Mouse (Mus musculus) limb, embryonic 10.5 days (tissue): Measurements from ENCODE around the gene Endov. TPM values are rescaled to one million over a fixed set of nuclear protein-coding genes. Genes with fewer than 3 reads are reported as not detected.

Source experiments
- DNase-seq: peaks from one replicate; pipeline ENCODE4 v3.0.0-alpha.2; 2017; ENCODE audit warnings: low spot score
- H3K27ac ChIP-seq: fragments of 300-500 bp; sonication (generic); 2 replicates; pipeline ENCODE4 v1.5.1; 2016; ENCODE audit warnings: mild to moderate bottlenecking
- H3K27me3 ChIP-seq: fragments of 300-500 bp; sonication (generic); 2 replicates; pipeline ENCODE4 v1.6.1; 2016; ENCODE audit warnings: low read depth, mild to moderate bottlenecking; ENCODE audit not compliant: poor library complexity, severe bottlenecking
- H3K36me3 ChIP-seq: fragments of 300-500 bp; sonication (generic); 2 replicates; pipeline ENCODE4 v1.6.1; 2016; ENCODE audit warnings: mild to moderate bottlenecking, moderate library complexity
- H3K4me1 ChIP-seq: fragments of 300-500 bp; sonication (generic); 2 replicates; pipeline ENCODE4 v1.6.1; 2016
- H3K4me3 ChIP-seq: fragments of 300-500 bp; sonication (generic); 2 replicates; pipeline ENCODE4 v1.5.1; 2016; ENCODE audit warnings: mild to moderate bottlenecking, moderate library complexity
- H3K9me3 ChIP-seq: fragments of 300-500 bp; sonication (generic); replicated peaks from 2 replicates; pipeline ENCODE4 v1.6.1; 2016; ENCODE audit warnings: mild to moderate bottlenecking
- WGBS: fragments of 180-500 bp; shearing (Covaris S2); methylation state at CpG from one replicate; pipeline ENCODE4 v1.1.7; 2016; 5-methylcytosine and 5-hydroxymethylcytosine counted together
- polyA plus RNA-seq: library from polyadenylated mRNA; unstranded; fragments of >200 nt; fragmentation: Nextera tagmentation; extraction: Ambion mirVana; gene quantifications from 2 replicates; pipeline ENCODE4 v1.2.1, GENCODE M21; 2016

Endov gene
- polyA plus RNA-seq, 1 experiment from 2014 or later, result 27.2 TPM

GRCm38 (mm10) chr11:119543816-119544517, 52.8 kb downstream of the Endov start:
- H3K9me3 ChIP-seq, result no peaks in the 10 kb centered on the region
- no peaks in the 10 kb centered on the region for H3K36me3 ChIP-seq
- no peak overlapping the region for H3K27ac ChIP-seq
- no peak overlapping the region for H3K4me3 ChIP-seq
- H3K4me1 ChIP-seq, result peaks cover 35% of the 10 kb centered on the region
- no peak for DNase-seq
- H3K27me3 ChIP-seq, result peaks cover 98% of the 10 kb centered on the region
- 60% methylated on average over 16 of the region's 16 CpGs for WGBS

- Histone ChIP-seq H3K4me1 (peaks cover 42% of the 10 kb centered on the region), H3K27me3 (peaks cover 100% of the 10 kb centered on the region), H3K9me3 (no peaks in the 10 kb centered on the region), H3K36me3 (no peaks in the 10 kb centered on the region), H3K4me3 (no peak overlapping the region), H3K27ac (no peak overlapping the region)
- DNase-seq, result no peak
- WGBS, result 85% methylated on average over 15 of the region's 15 CpGs
Measured at GRCm38 (mm10) chr11:119544518-119545105, 53.5 kb downstream of the Endov start.

DNA sequence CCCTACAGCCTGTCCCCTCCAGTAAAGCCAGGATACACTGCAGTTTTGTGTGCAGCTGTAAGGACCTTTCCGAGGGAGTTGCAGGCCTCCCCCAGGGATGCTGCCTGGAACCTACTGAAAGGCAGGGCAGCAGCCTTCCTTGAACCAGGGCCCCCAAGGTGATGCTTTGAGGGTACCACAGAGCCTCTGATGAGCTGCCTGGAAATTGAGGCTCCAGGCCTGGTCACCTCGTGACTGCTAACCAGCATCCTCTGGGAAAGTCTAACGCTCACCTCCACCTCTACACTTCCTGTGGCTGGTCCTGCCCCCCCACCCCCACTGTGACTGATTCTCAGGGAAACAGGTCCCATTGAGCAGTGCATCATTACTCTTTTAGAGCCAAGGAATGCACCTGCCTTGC, 54.1 kb downstream of the Endov start:
- 51% methylated on average over 3 of the region's 3 CpGs for WGBS
- Histone ChIP-seq H3K27me3 (peaks cover 100% of the 10 kb centered on the region), H3K36me3 (no peaks in the 10 kb centered on the region), H3K4me1 (peaks cover 44% of the 10 kb centered on the region), H3K9me3 (no peaks in the 10 kb centered on the region), H3K27ac (no peak overlapping the region), H3K4me3 (no peak overlapping the region)
- DNase-seq, result no peak

GRCm38 (mm10) chr11:119545741-119546495, 54.8 kb downstream of the Endov start:
- peaks cover 44% of the 10 kb centered on the region for H3K4me1 ChIP-seq
- H3K27me3 ChIP-seq, result peaks cover 100% of the 10 kb centered on the region
- peak overlapping the region; percentile 61; the same call in 1 of the 2 replicates for H3K4me3 ChIP-seq
- H3K36me3 ChIP-seq, result no peaks in the 10 kb centered on the region
- no peaks in the 10 kb centered on the region for H3K9me3 ChIP-seq
- no peak for DNase-seq
- whole genome bisulfite sequencing, result 10% methylated on average over 10 of the region's 10 CpGs
- H3K27ac ChIP-seq, result 0 out of 2 replicates have a peak overlapping the region, but pooled peaks have one; percentile 14

DNA sequence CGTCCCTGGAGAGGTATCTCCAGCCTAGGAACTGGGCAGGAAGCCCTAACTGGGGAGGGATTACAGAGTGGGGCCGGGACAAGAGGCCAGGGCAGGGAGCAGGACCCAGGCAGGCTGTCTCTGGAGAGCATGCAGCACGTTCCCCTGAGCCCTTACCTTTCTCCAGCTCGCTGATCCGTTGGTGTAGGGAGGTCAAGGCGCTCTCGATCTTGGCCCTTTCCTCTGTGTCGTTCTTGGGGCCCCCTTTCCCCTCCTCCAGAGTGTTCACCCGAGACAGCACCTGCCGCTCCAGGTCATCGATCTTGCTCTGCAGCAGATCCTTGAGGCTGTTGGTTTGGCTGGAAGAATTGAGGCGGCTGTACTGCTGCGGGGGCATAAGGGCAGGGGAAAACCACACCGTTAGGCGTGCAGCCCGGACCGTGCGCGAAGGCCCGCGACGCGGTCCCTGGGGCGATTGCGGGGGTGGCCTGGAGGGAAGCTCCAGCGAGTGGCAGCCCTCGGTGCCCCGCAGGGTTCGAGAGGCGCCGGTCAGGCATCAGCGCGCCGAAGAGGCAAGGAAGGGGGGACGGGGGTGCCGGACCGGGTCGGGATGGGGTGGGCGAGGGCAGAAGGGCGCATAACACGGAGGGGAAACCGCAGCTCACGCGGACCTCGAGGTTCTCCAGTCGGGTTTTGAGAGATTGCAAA, 55.5 kb downstream of the Endov start:
- Histone ChIP-seq H3K9me3 (no peaks in the 10 kb centered on the region), H3K4me3 (peak overlapping the region; percentile 61), H3K27ac (0 out of 2 replicates have a peak overlapping the region, but pooled peaks have one; percentile 65), H3K36me3 (no peaks in the 10 kb centered on the region), H3K27me3 (peaks cover 100% of the 10 kb centered on the region), H3K4me1 (peaks cover 44% of the 10 kb centered on the region)
- peak; percentile 50 for DNase-seq
- WGBS, result 1% methylated on average over 46 of the region's 46 CpGs

DNA sequence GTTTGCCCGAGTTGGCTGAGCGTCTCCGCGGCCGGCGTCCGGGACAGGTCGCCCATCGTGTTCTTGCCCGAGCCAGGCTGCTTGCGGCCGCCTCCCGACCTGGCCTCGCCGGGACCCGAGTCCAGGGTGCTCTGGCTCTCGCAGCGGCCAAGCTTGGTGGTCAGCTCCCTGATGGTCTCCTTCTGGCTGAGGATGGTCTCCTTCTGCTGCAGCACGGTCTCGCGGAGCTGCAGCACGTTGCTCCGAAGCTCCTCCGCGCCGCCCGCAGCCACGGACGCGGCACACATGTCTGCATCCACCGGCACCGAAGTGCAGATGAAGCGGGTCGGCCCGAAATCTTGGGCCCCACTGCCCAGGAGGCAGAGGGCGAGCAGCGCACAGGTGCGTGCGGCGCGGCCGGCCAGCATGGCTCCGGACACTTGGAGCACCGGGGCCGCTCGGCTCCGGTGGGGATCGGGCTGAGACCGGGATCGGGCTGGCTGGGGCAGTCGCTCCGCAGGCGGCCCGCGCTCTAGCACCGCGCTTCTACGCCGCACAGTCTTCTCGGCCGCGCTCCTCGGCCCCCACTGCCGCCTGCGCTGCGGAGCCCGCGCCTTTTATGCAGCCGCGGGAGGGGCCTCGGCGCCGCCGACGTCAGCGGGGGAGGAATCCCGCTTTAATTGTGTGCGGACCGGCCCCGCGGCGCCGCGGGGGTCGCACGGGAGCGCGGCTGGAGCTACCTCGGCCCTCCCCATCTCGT, 56.2 kb downstream of the Endov start, which contains the start of gene Nptx1:
TSS of gene Nptx1 (minus strand) at position 571 of the 739 bp plus-strand sequence.
- Histone ChIP-seq H3K4me1 (peaks cover 44% of the 10 kb centered on the region), H3K4me3 (peak within 1 kb of the TSS; percentile 61), H3K36me3 (no peaks in the 10 kb centered on the region), H3K27ac (peak within 1 kb of the TSS; percentile 65; the same call in 1 of the 2 replicates), H3K27me3 (peaks cover 100% of the 10 kb centered on the region), H3K9me3 (no peaks in the 10 kb centered on the region)
- WGBS, result 0% methylated on average over 90 of the region's 90 CpGs
- DNase-seq, result peak; percentile 75

- DNase-seq, result peak; percentile 72
Measured at GRCm38 (mm10) chr11:119547951-119548591, 56.9 kb downstream of the Endov start.

GRCm38 (mm10) chr11:119548741-119549370, 57.7 kb downstream of the Endov start:
- WGBS, result 2% methylated on average over 37 of the region's 37 CpGs
- Histone ChIP-seq H3K27ac (no peak overlapping the region), H3K4me3 (peak overlapping the region; percentile 41), H3K27me3 (peaks cover 100% of the 10 kb centered on the region), H3K9me3 (no peaks in the 10 kb centered on the region), H3K36me3 (no peaks in the 10 kb centered on the region), H3K4me1 (peaks cover 44% of the 10 kb centered on the region)
- DNase-seq, result peak; percentile 53

More at GRCm38 (mm10) chr11:119547951-119548591, 56.9 kb downstream of the Endov start:
- peaks cover 100% of the 10 kb centered on the region for H3K27me3 ChIP-seq
- H3K9me3 ChIP-seq, result no peaks in the 10 kb centered on the region
- H3K27ac ChIP-seq, result 0 out of 2 replicates have a peak overlapping the region, but pooled peaks have one; percentile 65
- H3K36me3 ChIP-seq, result no peaks in the 10 kb centered on the region
- peaks cover 44% of the 10 kb centered on the region for H3K4me1 ChIP-seq
- 3% methylated on average over 39 of the region's 39 CpGs for WGBS
- peak overlapping the region; percentile 61 for H3K4me3 ChIP-seq

DNA sequence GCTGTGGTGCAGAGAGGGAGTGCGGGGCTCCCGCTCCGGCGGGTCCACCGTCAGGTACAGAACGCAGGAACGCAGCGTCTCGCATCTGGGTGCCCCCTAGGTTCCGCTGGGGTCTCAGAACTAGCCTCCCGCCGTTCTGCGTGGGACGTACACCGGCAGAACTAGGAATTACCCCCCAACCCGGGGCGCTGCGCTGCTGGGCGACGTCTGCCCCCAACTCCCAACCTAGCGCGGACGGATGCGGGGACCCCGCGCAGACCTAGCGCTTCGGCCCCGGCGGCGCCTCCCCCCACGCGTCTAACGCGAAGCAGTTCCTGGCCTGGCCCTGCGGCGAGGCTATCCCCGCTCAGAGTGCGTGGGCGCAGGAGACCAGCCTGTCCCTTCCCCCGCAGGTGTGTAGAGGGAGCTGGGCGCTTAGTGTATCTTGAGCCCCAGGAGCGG, 58.2 kb downstream of the Endov start:
- no peak overlapping the region for H3K27ac ChIP-seq
- peaks cover 44% of the 10 kb centered on the region for H3K4me1 ChIP-seq
- H3K36me3 ChIP-seq, result no peaks in the 10 kb centered on the region
- peak overlapping the region; percentile 41 for H3K4me3 ChIP-seq
- DNase-seq, result peak; percentile 49
- H3K27me3 ChIP-seq, result peaks cover 100% of the 10 kb centered on the region
- no peaks in the 10 kb centered on the region for H3K9me3 ChIP-seq
- WGBS, result 1% methylated on average over 43 of the region's 43 CpGs

DNA sequence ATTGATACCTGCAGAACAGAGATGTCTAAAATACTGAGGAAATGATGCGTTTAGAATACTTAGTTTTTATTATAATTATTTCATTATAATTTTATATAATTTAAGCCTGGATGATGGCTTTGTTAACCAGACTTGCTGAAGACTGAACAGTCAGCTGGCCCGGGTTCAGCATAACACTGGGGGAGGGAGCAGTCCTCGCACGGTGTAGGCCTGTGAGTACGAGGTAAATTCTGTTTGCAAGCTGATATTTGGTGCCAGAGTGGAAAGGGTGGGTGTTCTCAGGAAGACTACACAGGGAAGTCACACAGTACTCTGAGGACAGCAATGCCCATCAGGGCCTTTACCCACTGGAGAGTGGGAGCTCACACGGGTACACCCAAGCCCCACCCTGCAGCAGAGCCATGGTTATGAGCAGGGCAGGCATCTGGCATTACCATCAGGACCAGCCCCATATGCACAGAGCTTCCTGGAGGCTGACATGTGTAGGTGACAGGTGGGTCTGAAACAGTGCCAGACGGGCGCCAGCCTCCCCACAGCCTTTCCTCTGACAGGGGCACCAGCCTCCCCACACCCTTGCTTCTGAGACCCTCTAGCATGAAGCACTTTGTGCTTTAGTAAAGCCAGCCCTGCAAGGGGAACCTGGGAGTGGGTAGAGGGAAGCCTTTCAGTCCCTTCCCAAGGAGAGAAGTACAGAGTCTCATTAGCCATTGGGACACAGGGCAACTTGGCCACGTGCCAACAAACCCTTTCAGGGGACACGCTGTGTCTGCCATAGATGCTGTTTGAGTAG, 59.6 kb downstream of the Endov start:
- H3K27ac ChIP-seq, result no peak overlapping the region
- no peak for DNase-seq
- no peaks in the 10 kb centered on the region for H3K36me3 ChIP-seq
- H3K9me3 ChIP-seq, result no peaks in the 10 kb centered on the region
- 51% methylated on average over 10 of the region's 10 CpGs for WGBS
- no peak overlapping the region for H3K4me3 ChIP-seq
- peaks cover 40% of the 10 kb centered on the region for H3K4me1 ChIP-seq
- H3K27me3 ChIP-seq, result peaks cover 99% of the 10 kb centered on the region

GRCm38 (mm10) chr11:119551468-119551867, 60.3 kb downstream of the Endov start:
- no peaks in the 10 kb centered on the region for H3K36me3 ChIP-seq
- 54% methylated on average over 3 of the region's 3 CpGs for WGBS
- no peak for DNase-seq
- H3K4me3 ChIP-seq, result no peak overlapping the region
- H3K27ac ChIP-seq, result no peak overlapping the region
- peaks cover 99% of the 10 kb centered on the region for H3K27me3 ChIP-seq
- H3K4me1 ChIP-seq, result peaks cover 34% of the 10 kb centered on the region
- no peaks in the 10 kb centered on the region for H3K9me3 ChIP-seq
